Mouse (Mus musculus): ENCODE data around the gene Odf2l. TPM values are rescaled to one million over a fixed set of nuclear protein-coding genes. Genes with fewer than 3 reads are reported as not detected.

Odf2l gene
- polyA plus RNA-seq, 1 experiment from 2014 or later: 11.4 TPM

GRCm38 (mm10) chr3:145170028-145170427, 51.6 kb downstream of the Odf2l start:
- Histone ChIP-seq H3K27me3 (replicated peaks) (no peaks in the 10 kb centered on the region), H3K4me1 (no peaks in the 10 kb centered on the region), H3K9me3 (no peaks in the 10 kb centered on the region), H3K9ac (no peak overlapping the region), H3K36me3 (no peaks in the 10 kb centered on the region), H3K4me3 (no peak overlapping the region), H3K27ac (replicated peaks) (no peak overlapping the region), H3K4me2 (no peak overlapping the region)
- ATAC-seq (ENCODE audit: extremely low read depth, insufficient number of reproducible peaks, low FRiP score, low TSS enrichment): no peak
- 78% methylated on average over 4 of the region's 4 CpGs for WGBS

GRCm38 (mm10) chr3:145170604-145171389, 52.4 kb downstream of the Odf2l start:
- Histone ChIP-seq H3K36me3 (no peaks in the 10 kb centered on the region), H3K4me1 (no peaks in the 10 kb centered on the region), H3K4me3 (no peak overlapping the region), H3K27me3 (replicated peaks) (no peaks in the 10 kb centered on the region), H3K9me3 (no peaks in the 10 kb centered on the region), H3K27ac (replicated peaks) (no peak overlapping the region), H3K9ac (no peak overlapping the region), H3K4me2 (no peak overlapping the region)
- WGBS: 65% methylated on average over 6 of the region's 6 CpGs
- no peak for ATAC-seq (ENCODE audit: extremely low read depth, insufficient number of reproducible peaks, low FRiP score, low TSS enrichment)

- Histone ChIP-seq H3K9ac (no peak overlapping the region), H3K9me3 (no peaks in the 10 kb centered on the region), H3K27me3 (replicated peaks) (no peaks in the 10 kb centered on the region), H3K4me3 (no peak overlapping the region), H3K4me1 (no peaks in the 10 kb centered on the region), H3K36me3 (no peaks in the 10 kb centered on the region), H3K27ac (replicated peaks) (no peak overlapping the region), H3K4me2 (no peak overlapping the region)
- no peak for ATAC-seq (ENCODE audit: extremely low read depth, insufficient number of reproducible peaks, low FRiP score, low TSS enrichment)
- WGBS: 71% methylated on average over 4 of the region's 4 CpGs
Observed at GRCm38 (mm10) chr3:145171390-145172060, 53.1 kb downstream of the Odf2l start.

- no peak overlapping the region for H3K4me2 ChIP-seq
- no peak overlapping the region for H3K4me3 ChIP-seq
- no peak overlapping the region for H3K9ac ChIP-seq
- H3K27ac ChIP-seq (replicated peaks): no peak overlapping the region
- no peak for ATAC-seq (ENCODE audit: extremely low read depth, insufficient number of reproducible peaks, low FRiP score, low TSS enrichment)
- H3K27me3 ChIP-seq (replicated peaks): no peaks in the 10 kb centered on the region
- no peaks in the 10 kb centered on the region for H3K4me1 ChIP-seq
- peaks cover 5% of the 10 kb centered on the region for H3K9me3 ChIP-seq
- no peaks in the 10 kb centered on the region for H3K36me3 ChIP-seq
Observed at GRCm38 (mm10) chr3:145184645-145185044, 66.3 kb downstream of the Odf2l start.

GRCm38 (mm10) chr3:145191972-145192371, 73.6 kb downstream of the Odf2l start:
- 75% methylated on average over 2 of the region's 2 CpGs for WGBS
- no peaks in the 10 kb centered on the region; the same call in 1 of the 2 replicates for H3K4me1 ChIP-seq
- H3K9me3 ChIP-seq: no peaks in the 10 kb centered on the region
- H3K27me3 ChIP-seq (replicated peaks): no peaks in the 10 kb centered on the region
- ATAC-seq (ENCODE audit: extremely low read depth, insufficient number of reproducible peaks, low FRiP score, low TSS enrichment): no peak
- no peak overlapping the region for H3K4me3 ChIP-seq
- H3K36me3 ChIP-seq: no peaks in the 10 kb centered on the region
- no peak overlapping the region for H3K9ac ChIP-seq
- no peak overlapping the region for H3K27ac ChIP-seq (replicated peaks)
- H3K4me2 ChIP-seq: no peak overlapping the region

- 57% methylated on average over 8 of the region's 8 CpGs for WGBS
- no peak overlapping the region for H3K4me2 ChIP-seq
Observed at GRCm38 (mm10) chr3:145195240-145195923, 77.0 kb downstream of the Odf2l start.

GRCm38 (mm10) chr3:145198050-145198449, 79.7 kb downstream of the Odf2l start:
- Histone ChIP-seq H3K4me2 (no peak overlapping the region), H3K9ac (no peak overlapping the region), H3K27ac (replicated peaks) (no peak overlapping the region), H3K4me3 (no peak overlapping the region), H3K27me3 (replicated peaks) (no peaks in the 10 kb centered on the region), H3K36me3 (no peaks in the 10 kb centered on the region), H3K9me3 (no peaks in the 10 kb centered on the region), H3K4me1 (peaks cover 5% of the 10 kb centered on the region; the same call in 1 of the 2 replicates)
- 80% methylated on average over 2 of the region's 2 CpGs for WGBS
- ATAC-seq (ENCODE audit: extremely low read depth, insufficient number of reproducible peaks, low FRiP score, low TSS enrichment): no peak

More at GRCm38 (mm10) chr3:145195240-145195923, 77.0 kb downstream of the Odf2l start:
- H3K27me3 ChIP-seq (replicated peaks): no peaks in the 10 kb centered on the region
- H3K9me3 ChIP-seq: no peaks in the 10 kb centered on the region
- no peak for ATAC-seq (ENCODE audit: extremely low read depth, insufficient number of reproducible peaks, low FRiP score, low TSS enrichment)
- no peak overlapping the region for H3K27ac ChIP-seq (replicated peaks)
- no peak overlapping the region for H3K4me3 ChIP-seq
- H3K9ac ChIP-seq: no peak overlapping the region
- H3K36me3 ChIP-seq: no peaks in the 10 kb centered on the region
- peaks cover 3% of the 10 kb centered on the region; the same call in 1 of the 2 replicates for H3K4me1 ChIP-seq

Other genes with a start within 250 kb of the Odf2l start
- not detected in 2 replicates for gene Clca4b, start 186.1 kb upstream of the Odf2l start, polyA plus RNA-seq (2015; fragmentation: Nextera tagmentation; extraction: Ambion mirVana)
- gene Clca4a, start 143.5 kb upstream of the Odf2l start, polyA plus RNA-seq (2015; fragmentation: Nextera tagmentation; extraction: Ambion mirVana): not detected in 2 replicates
- gene Clca1, start 85.8 kb upstream of the Odf2l start, polyA plus RNA-seq (2015; fragmentation: Nextera tagmentation; extraction: Ambion mirVana): not detected in 2 replicates
- gene Clca2, start 19.1 kb upstream of the Odf2l start, polyA plus RNA-seq (2015; fragmentation: Nextera tagmentation; extraction: Ambion mirVana): 0.09 TPM in 1 of 2 replicates, not detected in the other
- 0.91 and 1.3 TPM in 2 replicates for gene Col24a1, start 173.9 kb downstream of the Odf2l start, polyA plus RNA-seq (2015; fragmentation: Nextera tagmentation; extraction: Ambion mirVana)

Measured in heart, embryonic 13.5 days (tissue).